Mouse (Mus musculus): ENCODE data around the gene Pomgnt1. TPM values are rescaled to one million over a fixed set of nuclear protein-coding genes. Genes with fewer than 3 reads are reported as not detected.

Pomgnt1 gene
- polyA plus RNA-seq, 1 experiment from 2014 or later = 54.6 TPM

DNA sequence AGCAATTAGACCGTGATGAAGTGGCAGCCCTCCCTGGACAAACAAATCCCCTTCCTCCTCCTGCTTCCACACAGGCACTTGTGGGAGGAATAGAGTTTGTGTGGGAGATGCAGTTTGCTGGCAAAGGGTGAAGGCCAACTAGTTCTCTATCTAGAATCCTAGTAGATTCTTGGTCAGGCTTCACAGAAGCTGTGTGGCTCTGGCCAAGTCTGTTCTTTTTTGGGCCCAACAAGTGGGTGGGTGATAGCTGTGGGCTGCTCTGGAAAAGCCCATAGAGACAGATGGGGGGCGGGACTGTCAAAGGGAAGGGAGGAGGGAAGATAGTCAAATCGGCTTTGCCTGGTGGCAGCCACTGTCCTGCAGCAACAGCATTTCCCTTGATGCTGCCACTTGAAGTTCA is 37.1 kb downstream of the Pomgnt1 start:
- H3K4me2 ChIP-seq = no peak overlapping the region

DNA sequence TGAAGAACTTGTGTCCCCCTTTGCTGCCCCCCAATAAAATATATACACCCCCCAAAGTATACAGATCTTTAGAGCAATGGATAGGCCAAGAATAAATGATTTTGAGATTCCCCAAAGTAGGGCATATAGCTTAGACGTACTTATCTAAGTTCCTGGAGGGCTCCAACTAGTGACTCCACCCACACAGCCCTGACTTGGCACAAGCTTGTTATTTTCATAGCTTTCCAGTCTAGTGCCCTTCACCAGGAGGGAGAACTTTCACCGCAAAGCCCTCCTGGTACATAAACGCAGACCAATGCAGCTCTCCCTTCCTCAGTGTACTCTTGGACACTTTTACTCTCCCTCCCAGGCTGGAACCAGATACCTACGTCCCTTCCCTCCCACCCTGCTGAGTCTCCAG is 38.5 kb downstream of the Pomgnt1 start:
- peak overlapping the region; percentile 15; the same call in 1 of the 2 replicates for H3K27ac ChIP-seq
- no peak for ATAC-seq (replicated peaks; ENCODE audit: insufficient number of reproducible peaks, insufficient read depth, low FRiP score, low read depth)

More for the DNA sequence above, 37.1 kb downstream of the Pomgnt1 start:
- WGBS = 31% methylated on average over 3 of the region's 3 CpGs
- Histone ChIP-seq H3K27ac (peak overlapping the region; percentile 35), H3K36me3 (peaks cover 39% of the 10 kb centered on the region), H3K4me3 (no peak overlapping the region), H3K4me1 (replicated peaks) (peaks cover 28% of the 10 kb centered on the region), H3K9me3 (replicated peaks) (no peaks in the 10 kb centered on the region), H3K9ac (no peak overlapping the region), H3K27me3 (no peaks in the 10 kb centered on the region)
- ATAC-seq (replicated peaks; ENCODE audit: insufficient number of reproducible peaks, insufficient read depth, low FRiP score, low read depth) = peak; percentile 48; the same call in 1 of the 2 replicates

DNA sequence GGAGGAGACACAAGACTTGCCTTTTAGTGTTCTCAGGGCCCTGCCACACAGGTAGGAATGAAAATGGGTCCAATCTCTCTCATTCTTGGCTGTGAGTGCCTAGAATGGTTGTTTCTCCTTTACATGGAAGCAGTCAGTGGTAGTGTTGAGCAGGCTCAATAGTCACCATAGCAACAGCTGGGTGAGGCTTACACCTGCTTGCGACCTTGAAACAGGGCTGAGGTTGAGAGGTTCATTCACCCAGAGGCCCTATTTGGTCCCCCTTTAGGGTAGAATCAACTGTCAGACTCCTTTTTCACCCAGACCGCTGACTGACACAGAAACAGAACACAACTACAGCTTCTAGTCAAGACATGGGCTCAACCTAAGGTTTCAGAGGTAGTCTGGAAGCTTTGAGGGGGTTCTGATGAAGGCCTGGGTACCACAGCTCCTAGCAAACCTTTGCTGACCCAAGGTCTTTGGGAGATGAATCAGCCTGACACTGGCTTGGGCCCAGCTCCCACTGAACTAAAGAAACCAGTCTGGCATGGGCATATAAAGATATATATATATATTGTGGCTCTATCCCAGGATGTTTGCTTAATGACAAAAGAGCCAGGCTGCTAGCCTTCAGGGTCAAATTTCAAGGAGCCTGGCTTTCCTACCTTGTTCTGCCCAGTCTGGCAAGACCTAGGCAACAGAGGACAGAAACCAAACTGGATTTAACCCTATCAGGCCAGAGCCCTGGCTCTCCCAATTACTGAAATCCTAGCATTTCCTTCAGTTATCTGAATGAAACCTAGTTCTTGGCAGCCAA is 41.3 kb downstream of the Pomgnt1 start:
- ATAC-seq (replicated peaks; ENCODE audit: insufficient number of reproducible peaks, insufficient read depth, low FRiP score, low read depth) = no peak
- peaks cover 30% of the 10 kb centered on the region for H3K4me1 ChIP-seq (replicated peaks)
- H3K4me3 ChIP-seq = no peak overlapping the region
- no peaks in the 10 kb centered on the region for H3K36me3 ChIP-seq
- H3K27me3 ChIP-seq = no peaks in the 10 kb centered on the region
- H3K27ac ChIP-seq = no peak overlapping the region
- H3K9me3 ChIP-seq (replicated peaks) = no peaks in the 10 kb centered on the region
- no peak overlapping the region for H3K4me2 ChIP-seq
- WGBS = 73% methylated on average over 2 of the region's 2 CpGs
- H3K9ac ChIP-seq = no peak overlapping the region

More for the DNA sequence above, 38.5 kb downstream of the Pomgnt1 start:
- 55% methylated on average over 4 of the region's 4 CpGs for WGBS
- Histone ChIP-seq H3K36me3 (peaks cover 25% of the 10 kb centered on the region), H3K27me3 (no peaks in the 10 kb centered on the region), H3K9me3 (replicated peaks) (no peaks in the 10 kb centered on the region), H3K9ac (no peak overlapping the region), H3K4me2 (no peak overlapping the region), H3K4me1 (replicated peaks) (peaks cover 28% of the 10 kb centered on the region), H3K4me3 (no peak overlapping the region)

DNA sequence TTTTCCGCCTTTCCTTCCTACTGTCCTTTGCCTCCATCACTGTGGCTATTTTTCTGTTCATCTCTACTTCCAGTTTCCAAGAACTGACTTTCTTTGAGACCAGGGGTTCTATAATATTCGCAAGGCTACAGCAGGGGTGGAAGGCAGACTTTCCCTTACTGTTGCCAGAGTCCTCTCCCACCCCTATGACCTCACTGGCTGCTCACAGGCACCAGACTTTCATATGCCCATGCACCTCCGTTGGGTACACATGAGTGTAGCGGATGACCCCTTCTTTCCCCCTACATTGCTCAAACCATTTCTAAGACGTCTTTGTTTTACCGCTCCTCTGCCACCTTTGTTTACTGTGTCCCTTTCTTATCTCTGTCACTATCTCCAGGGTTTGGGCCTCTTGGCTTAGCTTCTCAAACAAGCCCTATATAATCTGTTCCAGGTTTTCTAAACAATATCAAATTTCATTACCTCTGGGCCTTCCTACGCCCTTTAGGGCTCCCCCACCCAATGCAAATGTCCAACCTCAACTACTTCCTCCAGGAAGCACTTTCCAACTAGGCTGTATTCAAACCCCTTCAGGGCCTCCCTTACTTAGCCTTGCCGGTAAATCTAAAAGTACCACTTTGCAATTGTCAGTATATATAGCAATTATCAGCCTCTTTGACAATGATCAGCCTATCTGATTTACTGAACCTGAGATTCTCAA is 42.2 kb downstream of the Pomgnt1 start:
- Histone ChIP-seq H3K4me1 (replicated peaks) (peaks cover 21% of the 10 kb centered on the region), H3K27me3 (no peaks in the 10 kb centered on the region), H3K27ac (no peak overlapping the region), H3K4me3 (no peak overlapping the region), H3K9me3 (replicated peaks) (no peaks in the 10 kb centered on the region), H3K36me3 (no peaks in the 10 kb centered on the region), H3K4me2 (no peak overlapping the region), H3K9ac (no peak overlapping the region)
- no peak for ATAC-seq (replicated peaks; ENCODE audit: insufficient number of reproducible peaks, insufficient read depth, low FRiP score, low read depth)
- 65% methylated on average over 8 of the region's 8 CpGs for WGBS

DNA sequence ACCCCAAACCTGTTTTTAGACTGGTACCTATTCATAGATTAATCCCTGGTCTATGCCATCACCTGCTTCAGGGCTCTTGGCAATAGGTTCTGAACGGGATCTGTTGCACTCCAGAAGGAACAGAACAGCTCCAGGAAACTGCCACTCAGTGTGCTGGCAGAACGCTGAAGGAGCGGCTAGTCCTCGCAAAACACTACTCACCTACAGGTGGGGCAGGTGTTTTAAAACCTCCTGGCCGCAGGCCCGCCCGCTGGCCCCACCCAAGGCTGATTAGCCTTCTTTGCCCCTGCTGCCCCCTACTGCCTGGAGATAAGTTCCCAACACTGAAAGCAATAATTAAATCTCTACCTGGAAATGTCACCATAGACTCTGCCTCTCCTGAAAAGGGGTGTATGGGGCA is 43.8 kb downstream of the Pomgnt1 start, which contains the start of gene Tspan1:
Gene Tspan1 (minus strand): TSS at position 198 of the 400 bp plus-strand sequence.
- Histone ChIP-seq H3K9me3 (replicated peaks) (no peaks in the 10 kb centered on the region), H3K27ac (no peak within 1 kb of the TSS), H3K9ac (no peak within 1 kb of the TSS), H3K4me1 (replicated peaks) (peaks cover 9% of the 10 kb centered on the region; the same call in 1 of the 2 replicates), H3K36me3 (no peaks in the 10 kb centered on the region), H3K4me3 (no peak within 1 kb of the TSS), H3K4me2 (no peak within 1 kb of the TSS), H3K27me3 (no peaks in the 10 kb centered on the region)
- WGBS = 32% methylated on average over 7 of the region's 7 CpGs
- ATAC-seq (replicated peaks; ENCODE audit: insufficient number of reproducible peaks, insufficient read depth, low FRiP score, low read depth) = no peak

DNA sequence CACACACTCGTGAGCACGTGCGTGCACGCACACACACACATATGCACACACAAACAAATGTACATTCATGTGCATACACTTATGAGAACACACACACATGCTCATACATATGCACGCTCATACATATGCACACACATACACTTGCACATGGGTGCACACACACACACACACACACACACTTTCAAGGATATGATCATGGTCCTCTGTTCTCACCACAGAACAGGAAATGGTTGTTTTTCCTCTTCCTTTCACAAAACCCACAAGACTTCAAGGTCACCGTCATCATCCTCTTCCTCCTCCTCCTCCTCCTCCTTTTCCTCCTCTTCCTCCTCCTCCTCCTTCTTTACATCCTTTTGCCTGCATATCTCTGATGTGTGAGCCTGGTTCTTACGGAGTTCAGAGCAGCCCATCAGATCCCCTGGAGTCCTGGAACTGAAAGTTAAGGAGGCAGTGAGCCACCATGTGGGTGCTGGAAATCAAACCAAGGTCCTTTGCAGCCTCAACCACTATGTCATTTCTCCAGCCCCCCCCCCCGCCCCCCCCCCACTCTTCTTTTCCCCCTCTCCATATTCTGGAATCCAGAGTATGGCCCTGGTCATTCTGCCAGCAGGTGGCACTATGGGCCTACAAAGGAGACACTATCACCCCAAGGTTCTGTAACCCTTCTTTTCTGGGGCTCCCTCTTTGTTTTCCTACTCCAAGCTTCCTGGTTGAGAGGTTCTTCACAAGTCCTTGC is 45.1 kb downstream of the Pomgnt1 start:
- Histone ChIP-seq H3K27me3 (no peaks in the 10 kb centered on the region), H3K36me3 (no peaks in the 10 kb centered on the region), H3K27ac (no peak overlapping the region), H3K9me3 (replicated peaks) (no peaks in the 10 kb centered on the region), H3K9ac (no peak overlapping the region), H3K4me3 (no peak overlapping the region), H3K4me2 (no peak overlapping the region), H3K4me1 (replicated peaks) (peaks cover 3% of the 10 kb centered on the region; the same call in 1 of the 2 replicates)
- whole genome bisulfite sequencing = 77% methylated on average over 7 of the region's 8 CpGs
- ATAC-seq (replicated peaks; ENCODE audit: insufficient number of reproducible peaks, insufficient read depth, low FRiP score, low read depth) = no peak; the same call in 1 of the 2 replicates

DNA sequence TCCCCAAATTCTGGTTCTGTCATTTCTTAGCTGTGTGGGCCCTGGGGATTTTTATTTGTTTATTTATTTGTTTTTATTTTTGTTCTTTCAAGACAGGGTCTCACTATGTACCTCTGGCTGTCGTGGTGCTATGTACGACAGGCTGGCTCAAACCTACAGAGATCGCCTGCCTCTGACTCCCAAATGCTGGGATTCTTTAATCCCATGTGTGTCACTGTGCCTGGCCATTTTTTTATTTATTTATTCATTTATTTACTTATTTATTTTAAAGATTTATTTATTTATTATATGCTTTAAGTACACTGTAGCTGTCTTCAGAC is 45.7 kb downstream of the Pomgnt1 start:
- Histone ChIP-seq H3K27ac (no peak overlapping the region), H3K4me3 (no peak overlapping the region), H3K36me3 (no peaks in the 10 kb centered on the region), H3K9me3 (replicated peaks) (no peaks in the 10 kb centered on the region), H3K27me3 (no peaks in the 10 kb centered on the region), H3K4me2 (no peak overlapping the region), H3K4me1 (replicated peaks) (peaks cover 8% of the 10 kb centered on the region), H3K9ac (no peak overlapping the region)
- no peak for ATAC-seq (replicated peaks; ENCODE audit: insufficient number of reproducible peaks, insufficient read depth, low FRiP score, low read depth)
- WGBS = 72% methylated on average over 3 of the region's 3 CpGs

DNA sequence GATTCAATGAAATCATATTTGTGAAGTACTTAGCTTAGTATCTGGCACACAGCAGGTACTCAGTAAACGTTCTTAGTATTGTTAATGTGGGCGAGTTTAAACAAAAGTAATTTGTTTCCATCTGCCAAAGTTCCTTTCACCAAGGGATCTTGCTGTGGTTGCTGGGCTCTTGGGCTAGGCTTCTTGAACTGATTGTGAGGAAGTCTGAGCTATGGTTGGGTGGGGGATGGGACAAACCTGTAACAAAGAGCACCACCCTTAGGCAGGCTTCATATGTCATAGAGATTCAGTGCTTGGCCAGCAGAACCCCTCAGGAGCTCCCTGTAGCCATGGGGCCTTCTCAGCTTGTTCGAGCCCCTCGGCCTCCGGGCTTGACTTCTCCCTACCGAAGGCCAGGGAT is 49.4 kb downstream of the Pomgnt1 start, which contains the start of the genes 1700042G07Rik and Gm49337:
Gene 1700042G07Rik (plus strand): TSS at position 301 of the 400 bp plus-strand sequence.
Gene Gm49337 (plus strand): TSS at position 313 of the 400 bp plus-strand sequence.
- H3K9me3 ChIP-seq (replicated peaks) = no peaks in the 10 kb centered on the region
- peaks cover 37% of the 10 kb centered on the region for H3K4me1 ChIP-seq (replicated peaks)
- H3K27ac ChIP-seq = peak within 1 kb of the TSS; percentile 86
- H3K9ac ChIP-seq = no peak within 1 kb of the TSS
- WGBS = 89% methylated on average over 6 of the region's 6 CpGs
- H3K27me3 ChIP-seq = no peaks in the 10 kb centered on the region
- no peak within 1 kb of the TSS for H3K4me2 ChIP-seq
- no peaks in the 10 kb centered on the region for H3K36me3 ChIP-seq
- ATAC-seq (replicated peaks; ENCODE audit: insufficient number of reproducible peaks, insufficient read depth, low FRiP score, low read depth) = no peak
- no peak within 1 kb of the TSS for H3K4me3 ChIP-seq

DNA sequence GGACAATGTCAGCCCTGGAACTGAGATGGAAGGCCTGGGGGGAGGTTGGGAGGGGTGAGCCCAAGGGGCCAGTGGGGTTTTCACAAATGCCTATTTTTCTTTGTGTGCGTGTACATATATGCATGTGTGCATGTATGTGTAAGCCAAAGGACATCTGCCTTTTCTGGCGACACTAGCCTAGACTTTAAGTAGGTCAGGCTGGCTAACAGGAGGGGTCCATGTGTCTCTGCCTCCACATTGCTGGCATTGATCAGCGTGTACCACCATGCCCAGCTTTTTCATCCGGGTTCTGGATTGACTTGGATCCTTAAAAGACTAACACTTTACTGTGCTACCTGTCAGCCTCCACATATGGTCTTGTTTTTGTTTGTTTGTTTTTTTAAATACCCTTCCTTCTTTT is 50.1 kb downstream of the Pomgnt1 start:
- H3K27ac ChIP-seq = no peak overlapping the region

DNA sequence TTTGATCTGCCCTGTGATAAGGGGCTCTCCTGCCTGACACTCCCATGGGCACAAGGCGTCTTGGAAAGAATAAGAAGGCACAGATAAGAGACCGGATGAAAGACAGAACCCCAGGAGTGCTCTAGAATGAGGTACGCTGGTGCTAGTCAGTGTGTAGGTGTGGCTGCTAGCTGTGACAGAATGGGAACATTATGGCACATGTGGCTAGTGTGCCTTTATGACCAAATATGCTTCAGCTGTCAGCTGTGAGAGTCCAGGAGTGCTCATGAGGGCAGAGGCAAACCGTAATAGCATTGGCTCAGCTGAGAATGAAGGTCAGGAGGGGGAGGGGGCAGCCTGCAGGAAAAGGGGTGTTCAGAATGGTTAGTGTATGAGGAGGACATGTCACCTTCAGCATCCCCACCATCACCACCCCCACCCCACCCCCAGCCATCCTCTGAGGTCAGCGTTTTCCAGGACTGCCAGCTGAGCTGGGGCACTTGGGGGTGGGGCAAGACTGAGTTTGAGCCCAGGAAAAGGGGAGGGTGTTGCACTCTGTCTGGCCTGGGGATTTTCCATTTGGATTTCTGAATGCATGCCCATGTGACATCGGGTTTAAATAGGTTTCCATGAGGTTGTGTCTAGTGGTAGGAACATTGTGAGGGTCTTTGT is 51.0 kb downstream of the Pomgnt1 start:
- Histone ChIP-seq H3K4me1 (replicated peaks) (peaks cover 37% of the 10 kb centered on the region), H3K4me3 (no peak overlapping the region), H3K27ac (peak overlapping the region; percentile 86), H3K4me2 (no peak overlapping the region), H3K36me3 (no peaks in the 10 kb centered on the region), H3K9ac (no peak overlapping the region), H3K27me3 (no peaks in the 10 kb centered on the region), H3K9me3 (replicated peaks) (no peaks in the 10 kb centered on the region)
- peak; percentile 56; the same call in 1 of the 2 replicates for ATAC-seq (replicated peaks; ENCODE audit: insufficient number of reproducible peaks, insufficient read depth, low FRiP score, low read depth)
- 19% methylated on average over 6 of the region's 6 CpGs for WGBS

More for the DNA sequence above, 50.1 kb downstream of the Pomgnt1 start:
- Histone ChIP-seq H3K27me3 (no peaks in the 10 kb centered on the region), H3K9ac (no peak overlapping the region), H3K4me1 (replicated peaks) (peaks cover 37% of the 10 kb centered on the region), H3K9me3 (replicated peaks) (no peaks in the 10 kb centered on the region), H3K36me3 (no peaks in the 10 kb centered on the region), H3K4me3 (no peak overlapping the region), H3K4me2 (no peak overlapping the region)
- WGBS = 83% methylated on average over 4 of the region's 4 CpGs
- no peak for ATAC-seq (replicated peaks; ENCODE audit: insufficient number of reproducible peaks, insufficient read depth, low FRiP score, low read depth)

DNA sequence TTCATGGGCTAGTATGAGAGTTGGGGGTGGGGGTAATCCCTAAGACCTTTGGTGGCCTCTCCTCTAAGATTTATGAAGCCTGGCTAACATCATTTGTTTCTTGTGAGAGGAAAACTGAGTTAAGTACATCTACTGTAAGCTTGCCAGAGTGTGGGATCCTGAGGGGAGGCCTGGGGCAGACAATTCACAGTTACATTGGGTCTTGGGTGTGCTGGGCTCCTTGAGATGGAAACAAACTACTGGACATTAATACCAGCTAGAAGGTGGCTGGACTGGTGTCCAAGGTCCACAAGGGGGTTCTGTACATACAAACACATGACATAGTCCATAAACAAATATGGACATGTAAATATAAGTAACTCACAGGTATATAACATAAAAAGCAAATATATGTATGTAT is 51.5 kb downstream of the Pomgnt1 start:
- Histone ChIP-seq H3K9ac (no peak overlapping the region), H3K9me3 (replicated peaks) (no peaks in the 10 kb centered on the region), H3K4me3 (no peak overlapping the region), H3K27ac (peak overlapping the region; percentile 86), H3K4me1 (replicated peaks) (peaks cover 37% of the 10 kb centered on the region), H3K27me3 (no peaks in the 10 kb centered on the region), H3K4me2 (no peak overlapping the region), H3K36me3 (no peaks in the 10 kb centered on the region)
- ATAC-seq (replicated peaks; ENCODE audit: insufficient number of reproducible peaks, insufficient read depth, low FRiP score, low read depth) = no peak
